In the genomic region with DNA sequence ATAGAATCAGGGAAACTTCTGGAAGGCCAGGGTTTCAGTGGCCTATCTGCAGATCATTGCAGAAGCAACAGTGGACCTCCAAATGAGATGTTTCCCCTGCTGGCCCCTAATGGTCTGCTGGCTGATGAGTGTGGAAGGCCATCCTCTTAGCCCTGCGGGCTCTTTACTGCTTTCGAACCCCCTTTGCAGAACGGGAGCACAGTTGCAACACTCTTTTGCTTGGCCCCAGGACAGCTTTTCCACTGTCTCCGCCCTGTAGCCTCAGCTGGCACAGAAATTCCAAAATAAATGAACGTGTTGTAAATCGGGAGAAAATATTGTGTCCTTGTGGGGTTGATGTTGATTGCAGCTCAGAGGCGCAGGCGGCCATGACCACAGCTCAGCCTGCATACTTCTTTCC, we compare ENCODE assay signal across 23 mouse cellular contexts. TPM values are rescaled to one million over a fixed set of nuclear protein-coding genes. Genes with fewer than 3 reads are reported as not detected.
DNase-seq lines count a peak whose midpoint lies in the region; ATAC-seq and TF ChIP-seq lines count a peak whose summit lies in the region.
"Had no signal": no experiment of that assay in that cellular context is flagged by ENCODE, and none has a peak within 500 bp of the region (broad histone marks: within the 10 kb centered on the region; RNA-seq: fewer than 3 reads in every experiment).

No protein-coding gene starts in this region.

- 66% methylated on average over 8 of the region's 8 CpGs for WGBS in heart, embryonic 11.5 days (ENCODE audit: insufficient replicate concordance)
- 68% methylated on average over 8 of the region's 8 CpGs for WGBS in heart, adult 2 months
- 72% methylated on average over 8 of the region's 8 CpGs for WGBS in stomach, embryonic 16.5 days
- 64% methylated on average over 8 of the region's 8 CpGs for WGBS in stomach, postnatal 0 days
- 88% methylated on average over 8 of the region's 8 CpGs for WGBS in forebrain, embryonic 13.5 days

- no peaks in the 10 kb centered on the region for H3K36me3 ChIP-seq in heart, embryonic 11.5 days (ENCODE audit: control insufficient read depth, insufficient read depth, low read length)
- no peaks in the 10 kb centered on the region for H3K36me3 ChIP-seq in heart, adult 2 months (ENCODE audit: control insufficient read depth, insufficient read depth, low read length)
- H3K36me3 ChIP-seq in stomach, embryonic 16.5 days (ENCODE audit: control insufficient read depth, insufficient read depth, low read length): no peaks in the 10 kb centered on the region
- H3K36me3 ChIP-seq in stomach, postnatal 0 days (ENCODE audit: control insufficient read depth, insufficient read depth, low read length): no peaks in the 10 kb centered on the region
- no peaks in the 10 kb centered on the region for H3K36me3 ChIP-seq in forebrain, embryonic 13.5 days (ENCODE audit: poor library complexity, severe bottlenecking)
- H3K36me3 ChIP-seq: embryonic facial prominence, embryonic 10.5 days; hindbrain, embryonic 12.5 days; limb, embryonic 13.5 days; liver, embryonic 15.5 days had no signal

- peak; percentile 44 for DNase-seq in adrenal gland, postnatal 14 days
- no peak for DNase-seq in adrenal gland, postnatal 25 days
- DNase-seq in heart, adult 2 months: no peak
- no peak for DNase-seq in stomach, postnatal 0 days (ENCODE audit: low spot score)
- DNase-seq in thymus, postnatal 4 days: no peak
- DNase-seq: cerebellum, adult 11-12 months; forebrain, postnatal 0 days; kidney, adult 9 months; kidney, postnatal 36 days; right cerebral cortex, postnatal 14 days; thymus, postnatal 36 days had no signal

- H3K27ac ChIP-seq in heart, embryonic 11.5 days (ENCODE audit: low read depth, low read length): no peak overlapping the region
- no peak overlapping the region for H3K27ac ChIP-seq in heart, adult 2 months
- no peak overlapping the region for H3K27ac ChIP-seq in stomach, embryonic 16.5 days (ENCODE audit: low read length)
- H3K27ac ChIP-seq in stomach, postnatal 0 days (replicated peaks): no peak overlapping the region
- H3K27ac ChIP-seq in forebrain, embryonic 13.5 days: no peak overlapping the region
- H3K27ac ChIP-seq: embryonic facial prominence, embryonic 10.5 days; hindbrain, embryonic 12.5 days; limb, embryonic 13.5 days; liver, embryonic 15.5 days had no signal

- intact Hi-C loops in heart, adult 2 months (cut with DNase I): no loop called here

- no peaks in the 10 kb centered on the region for H3K4me1 ChIP-seq in heart, embryonic 11.5 days (ENCODE audit: control insufficient read depth, insufficient read depth, low read length)
- H3K4me1 ChIP-seq in heart, adult 2 months (ENCODE audit: control insufficient read depth, insufficient read depth, low read length): no peaks in the 10 kb centered on the region
- no peaks in the 10 kb centered on the region for H3K4me1 ChIP-seq in stomach, embryonic 16.5 days (ENCODE audit: control insufficient read depth, insufficient read depth, low read length)
- no peaks in the 10 kb centered on the region for H3K4me1 ChIP-seq in stomach, postnatal 0 days (replicated peaks; ENCODE audit: control insufficient read depth, insufficient read depth)
- H3K4me1 ChIP-seq in forebrain, embryonic 13.5 days: peaks cover 10% of the 10 kb centered on the region; the same call in 1 of the 2 replicates
- H3K4me1 ChIP-seq: embryonic facial prominence, embryonic 10.5 days; liver, embryonic 15.5 days had no signal

- TF ChIP-seq CTCF in heart, adult 2 months (IDR thresholded peaks at IDR 0.05): no peak
- no peak for TF ChIP-seq CTCF in stomach, postnatal 0 days (IDR thresholded peaks at IDR 0.05; ENCODE audit: low read depth)

- no peak for TF ChIP-seq POLR2A in heart, adult 2 months (IDR thresholded peaks at IDR 0.05; ENCODE audit: insufficient read depth, low read depth, low read length)

- ATAC-seq in heart, embryonic 11.5 days (replicated peaks; ENCODE audit: insufficient number of reproducible peaks, low FRiP score, low TSS enrichment): no peak
- peak; percentile 13; the same call in 1 of the 2 replicates for ATAC-seq in stomach, embryonic 16.5 days (ENCODE audit: insufficient read depth, low FRiP score)
- ATAC-seq in stomach, postnatal 0 days (ENCODE audit: low FRiP score, low TSS enrichment): no peak
- ATAC-seq in forebrain, embryonic 13.5 days: no peak
- ATAC-seq: activated CD4-positive, CD25-positive, alpha-beta regulatory T cell, adult 4 months; forebrain, postnatal 0 days; midbrain, embryonic 16.5 days had no signal

- no peak overlapping the region for H3K4me3 ChIP-seq in heart, embryonic 11.5 days (ENCODE audit: low read depth, low read length)
- H3K4me3 ChIP-seq in heart, adult 2 months: no peak overlapping the region
- no peak overlapping the region for H3K4me3 ChIP-seq in stomach, embryonic 16.5 days (replicated peaks; ENCODE audit: low read length)
- no peak overlapping the region for H3K4me3 ChIP-seq in stomach, postnatal 0 days (ENCODE audit: low read depth, low read length)
- H3K4me3 ChIP-seq in forebrain, embryonic 13.5 days: no peak overlapping the region
- H3K4me3 ChIP-seq: embryonic facial prominence, embryonic 10.5 days; hindbrain, embryonic 12.5 days; limb, embryonic 13.5 days; liver, embryonic 15.5 days had no signal

- TF ChIP-seq EP300 in heart, adult 2 months (IDR thresholded peaks at IDR 0.05; ENCODE audit: insufficient read depth, low read depth, low read length): no peak
- TF ChIP-seq EP300 in stomach, postnatal 0 days (optimal IDR thresholded peaks at IDR 0.05): no peak

- H3K79me2 ChIP-seq in heart, adult 2 months (replicated peaks; ENCODE audit: control insufficient read depth, insufficient read depth, low read length): no peaks in the 10 kb centered on the region

- H3K27me3 ChIP-seq in heart, embryonic 11.5 days (ENCODE audit: control insufficient read depth, insufficient read depth, low read length): no peaks in the 10 kb centered on the region
- H3K27me3 ChIP-seq in heart, adult 2 months (ENCODE audit: control insufficient read depth, insufficient read depth, low read length): no peaks in the 10 kb centered on the region
- H3K27me3 ChIP-seq in stomach, embryonic 16.5 days (ENCODE audit: control insufficient read depth, insufficient read depth, low read length): no peaks in the 10 kb centered on the region
- no peaks in the 10 kb centered on the region for H3K27me3 ChIP-seq in stomach, postnatal 0 days (ENCODE audit: control insufficient read depth, insufficient read depth, low read length)
- H3K27me3 ChIP-seq in forebrain, embryonic 13.5 days: no peaks in the 10 kb centered on the region
- H3K27me3 ChIP-seq: CH12.LX; hindbrain, embryonic 12.5 days; limb, embryonic 13.5 days; liver, embryonic 15.5 days had no signal

- H3K9me3 ChIP-seq in heart, embryonic 11.5 days (replicated peaks; ENCODE audit: control insufficient read depth, low read length): no peaks in the 10 kb centered on the region
- no peaks in the 10 kb centered on the region for H3K9me3 ChIP-seq in stomach, embryonic 16.5 days (replicated peaks; ENCODE audit: control insufficient read depth, low read length)
- H3K9me3 ChIP-seq in stomach, postnatal 0 days (ENCODE audit: control insufficient read depth, low read length): no peaks in the 10 kb centered on the region
- no peaks in the 10 kb centered on the region; the same call in 1 of the 2 replicates for H3K9me3 ChIP-seq in forebrain, embryonic 13.5 days (replicated peaks)
- H3K9me3 ChIP-seq: embryonic facial prominence, embryonic 10.5 days; hindbrain, embryonic 12.5 days; liver, embryonic 15.5 days had no signal

- H3K9ac ChIP-seq in heart, embryonic 11.5 days (ENCODE audit: low read depth, low read length): 0 out of 2 replicates have a peak overlapping the region, but pooled peaks have one; percentile 28
- H3K9ac ChIP-seq in heart, adult 2 months (ENCODE audit: low read depth, low read length): no peak overlapping the region
- H3K9ac ChIP-seq in stomach, embryonic 16.5 days (ENCODE audit: low read length): no peak overlapping the region
- H3K9ac ChIP-seq in stomach, postnatal 0 days (ENCODE audit: low read length): no peak overlapping the region
- H3K9ac ChIP-seq in forebrain, embryonic 13.5 days: no peak overlapping the region
- H3K9ac ChIP-seq: forebrain, postnatal 0 days; hindbrain, embryonic 12.5 days; limb, embryonic 13.5 days; liver, embryonic 15.5 days had no signal

- no peak overlapping the region for H3K4me2 ChIP-seq in heart, embryonic 11.5 days
- no peak overlapping the region for H3K4me2 ChIP-seq in stomach, embryonic 16.5 days (ENCODE audit: low read depth, low read length)
- H3K4me2 ChIP-seq in stomach, postnatal 0 days (replicated peaks; ENCODE audit: low read depth): no peak overlapping the region
- no peak overlapping the region for H3K4me2 ChIP-seq in forebrain, embryonic 13.5 days
- H3K4me2 ChIP-seq: hindbrain, embryonic 12.5 days; limb, embryonic 13.5 days; liver, embryonic 15.5 days had no signal

RNA-seq across cellular contexts. Expression of a gene that starts 37.7 kb away (rescaled TPM):
- 0.64 and 0.85 TPM in 2 replicates for total RNA-seq in adrenal gland, postnatal 14 days (2021)
- 0.90 TPM in 1 of 2 replicates, not detected in the other for total RNA-seq in adrenal gland, postnatal 25 days (2021)
- polyA plus RNA-seq in heart, embryonic 11.5 days (2014; fragmentation: Nextera tagmentation; extraction: Ambion mirVana): 1.4 and 1.9 TPM in 2 replicates
- total RNA-seq in heart, adult 2 months (2021): under 1 TPM; 0.18 to 0.20 TPM
- 0.18 and 0.39 TPM in 2 replicates for polyA plus RNA-seq in heart, adult 2 months (2012; rRNA removed)
- 0.52 and 1.1 TPM in 2 replicates for polyA plus RNA-seq in stomach, embryonic 16.5 days (2015; fragmentation: Nextera tagmentation; extraction: Ambion mirVana)
- 1.7 TPM in 2 replicates for polyA plus RNA-seq in stomach, postnatal 0 days (2015; fragmentation: Nextera tagmentation; extraction: Ambion mirVana)
- polyA plus RNA-seq in forebrain, embryonic 13.5 days (2015; fragmentation: Nextera tagmentation; extraction: Ambion mirVana): 2.6 and 3.3 TPM in 2 replicates
- total RNA-seq: CH12.LX; megakaryocyte, adult 5-6 weeks had no signal
- polyA plus RNA-seq: activated CD4-positive, CD25-positive, alpha-beta regulatory T cell, adult 4 months; liver, embryonic 15.5 days; testis, adult 2 months had no signal
